Mouse (Mus musculus): ENCODE results near the gene Sergef. TPM values are rescaled to one million over a fixed set of nuclear protein-coding genes. Genes with fewer than 3 reads are reported as not detected.

Sergef gene
- polyA plus RNA-seq, 1 experiment, result 9.9 TPM

- no peaks in the 10 kb centered on the region for H3K27me3 ChIP-seq (ENCODE audit: control insufficient read depth, insufficient read depth, low read length)
- no peak overlapping the region for H3K4me3 ChIP-seq (ENCODE audit: control insufficient read depth, insufficient read depth, low read length)
- DNase-seq, result peak; percentile 15
- TF ChIP-seq POLR2A (IDR thresholded peaks at IDR 0.05; ENCODE audit: control insufficient read depth, extremely low read depth, insufficient read depth, low read length, poor library complexity), result no peak
- no peak for TF ChIP-seq CTCF (IDR thresholded peaks at IDR 0.05; ENCODE audit: borderline replicate concordance, control insufficient read depth, extremely low read depth, insufficient read depth, low read length, poor library complexity)
- 80% methylated on average over 24 of the region's 24 CpGs for WGBS
- no peak overlapping the region for H3K27ac ChIP-seq (ENCODE audit: control insufficient read depth, insufficient read depth, low read length)
- no peaks in the 10 kb centered on the region for H3K4me1 ChIP-seq (replicated peaks; ENCODE audit: control insufficient read depth, insufficient read depth, low read length)
- H3K36me3 ChIP-seq (ENCODE audit: control insufficient read depth, insufficient read depth, low read length), result no peaks in the 10 kb centered on the region
These were observed 130.0 kb downstream of the Sergef start for GRCm38 (mm10) chr7:46509391-46510310.

GRCm38 (mm10) chr7:46508590-46509318 is 130.9 kb downstream of the Sergef start:
- Histone ChIP-seq H3K4me3 (ENCODE audit: control insufficient read depth, insufficient read depth, low read length) (no peak overlapping the region), H3K27ac (ENCODE audit: control insufficient read depth, insufficient read depth, low read length) (no peak overlapping the region), H3K4me1 (replicated peaks; ENCODE audit: control insufficient read depth, insufficient read depth, low read length) (no peaks in the 10 kb centered on the region), H3K27me3 (ENCODE audit: control insufficient read depth, insufficient read depth, low read length) (no peaks in the 10 kb centered on the region), H3K36me3 (ENCODE audit: control insufficient read depth, insufficient read depth, low read length) (no peaks in the 10 kb centered on the region)
- TF ChIP-seq CTCF (IDR thresholded peaks at IDR 0.05; ENCODE audit: borderline replicate concordance, control insufficient read depth, extremely low read depth, insufficient read depth, low read length, poor library complexity) (no peak), POLR2A (IDR thresholded peaks at IDR 0.05; ENCODE audit: control insufficient read depth, extremely low read depth, insufficient read depth, low read length, poor library complexity) (no peak)
- 94% methylated on average over 12 of the region's 12 CpGs for WGBS
- DNase-seq, result no peak

- Histone ChIP-seq H3K4me3 (ENCODE audit: control insufficient read depth, insufficient read depth, low read length) (no peak overlapping the region), H3K36me3 (ENCODE audit: control insufficient read depth, insufficient read depth, low read length) (no peaks in the 10 kb centered on the region), H3K4me1 (replicated peaks; ENCODE audit: control insufficient read depth, insufficient read depth, low read length) (peaks cover 10% of the 10 kb centered on the region), H3K27ac (ENCODE audit: control insufficient read depth, insufficient read depth, low read length) (no peak overlapping the region), H3K27me3 (ENCODE audit: control insufficient read depth, insufficient read depth, low read length) (no peaks in the 10 kb centered on the region)
- TF ChIP-seq POLR2A (IDR thresholded peaks at IDR 0.05; ENCODE audit: control insufficient read depth, extremely low read depth, insufficient read depth, low read length, poor library complexity) (no peak), CTCF (IDR thresholded peaks at IDR 0.05; ENCODE audit: borderline replicate concordance, control insufficient read depth, extremely low read depth, insufficient read depth, low read length, poor library complexity) (no peak)
- 68% methylated on average over 4 of the region's 4 CpGs for WGBS
- DNase-seq, result no peak
These were observed 135.4 kb downstream of the Sergef start for GRCm38 (mm10) chr7:46504157-46504556.

GRCm38 (mm10) chr7:46502650-46503049 is 137.0 kb downstream of the Sergef start:
- Histone ChIP-seq H3K4me1 (replicated peaks; ENCODE audit: control insufficient read depth, insufficient read depth, low read length) (peaks cover 10% of the 10 kb centered on the region), H3K27ac (ENCODE audit: control insufficient read depth, insufficient read depth, low read length) (no peak overlapping the region), H3K4me3 (ENCODE audit: control insufficient read depth, insufficient read depth, low read length) (no peak overlapping the region), H3K36me3 (ENCODE audit: control insufficient read depth, insufficient read depth, low read length) (no peaks in the 10 kb centered on the region), H3K27me3 (ENCODE audit: control insufficient read depth, insufficient read depth, low read length) (no peaks in the 10 kb centered on the region)
- WGBS, result 79% methylated on average over 13 of the region's 13 CpGs
- TF ChIP-seq CTCF (IDR thresholded peaks at IDR 0.05; ENCODE audit: borderline replicate concordance, control insufficient read depth, extremely low read depth, insufficient read depth, low read length, poor library complexity) (no peak), POLR2A (IDR thresholded peaks at IDR 0.05; ENCODE audit: control insufficient read depth, extremely low read depth, insufficient read depth, low read length, poor library complexity) (no peak)
- no peak for DNase-seq

GRCm38 (mm10) chr7:46501458-46501857 is 138.1 kb downstream of the Sergef start:
- Histone ChIP-seq H3K36me3 (ENCODE audit: control insufficient read depth, insufficient read depth, low read length) (no peaks in the 10 kb centered on the region), H3K27me3 (ENCODE audit: control insufficient read depth, insufficient read depth, low read length) (no peaks in the 10 kb centered on the region), H3K27ac (ENCODE audit: control insufficient read depth, insufficient read depth, low read length) (no peak overlapping the region), H3K4me1 (replicated peaks; ENCODE audit: control insufficient read depth, insufficient read depth, low read length) (peaks cover 10% of the 10 kb centered on the region), H3K4me3 (ENCODE audit: control insufficient read depth, insufficient read depth, low read length) (no peak overlapping the region)
- TF ChIP-seq POLR2A (IDR thresholded peaks at IDR 0.05; ENCODE audit: control insufficient read depth, extremely low read depth, insufficient read depth, low read length, poor library complexity) (no peak), CTCF (IDR thresholded peaks at IDR 0.05; ENCODE audit: borderline replicate concordance, control insufficient read depth, extremely low read depth, insufficient read depth, low read length, poor library complexity) (no peak)
- WGBS, result 69% methylated on average over 2 of the region's 2 CpGs
- no peak for DNase-seq

- WGBS, result 10% methylated on average over 4 of the region's 4 CpGs
- no peak overlapping the region for H3K4me3 ChIP-seq (ENCODE audit: control insufficient read depth, insufficient read depth, low read length)
- no peaks in the 10 kb centered on the region for H3K27me3 ChIP-seq (ENCODE audit: control insufficient read depth, insufficient read depth, low read length)
- peak; percentile 30 for DNase-seq
- no peak for TF ChIP-seq CTCF (IDR thresholded peaks at IDR 0.05; ENCODE audit: borderline replicate concordance, control insufficient read depth, extremely low read depth, insufficient read depth, low read length, poor library complexity)
- no peak for TF ChIP-seq POLR2A (IDR thresholded peaks at IDR 0.05; ENCODE audit: control insufficient read depth, extremely low read depth, insufficient read depth, low read length, poor library complexity)
- no peak overlapping the region; the same call in 1 of the 2 replicates for H3K27ac ChIP-seq (ENCODE audit: control insufficient read depth, insufficient read depth, low read length)
- peaks cover 13% of the 10 kb centered on the region for H3K4me1 ChIP-seq (replicated peaks; ENCODE audit: control insufficient read depth, insufficient read depth, low read length)
- no peaks in the 10 kb centered on the region for H3K36me3 ChIP-seq (ENCODE audit: control insufficient read depth, insufficient read depth, low read length)
These were observed 140.0 kb downstream of the Sergef start for GRCm38 (mm10) chr7:46499561-46499960.

All from thymus, adult 2 months (tissue).